Mouse (Mus musculus): ENCODE results near the gene Arfgap3. TPM values are rescaled to one million over a fixed set of nuclear protein-coding genes. Genes with fewer than 3 reads are reported as not detected.
"Not testable (repeated sequence)": the region's sequence is repeated elsewhere in the genome, so short reads cannot be mapped to it uniquely, and the experiment has no call there.

Arfgap3 gene
- polyA plus RNA-seq, 2 experiments: 10.1 to 15.3 TPM

DNA sequence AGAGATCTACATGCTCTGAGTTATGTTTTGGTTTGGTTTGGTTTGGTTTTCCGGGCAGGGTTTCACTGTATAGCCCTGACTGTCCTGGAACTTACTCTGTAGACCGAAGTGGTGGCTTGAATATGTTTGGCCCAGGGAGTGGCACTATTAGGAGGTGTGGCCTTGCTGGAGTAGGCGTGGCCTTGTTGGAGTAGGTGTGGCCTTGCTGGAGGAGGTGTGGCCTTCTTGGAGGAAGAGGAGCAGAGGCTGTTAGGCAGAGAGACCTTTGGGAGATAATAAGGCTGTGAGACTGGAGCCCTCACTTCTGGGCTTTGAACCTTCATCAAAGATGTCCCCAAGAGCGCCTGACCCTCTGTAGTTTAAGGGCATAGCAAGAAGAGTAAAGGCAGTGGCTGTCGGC is 71.5 kb downstream of the Arfgap3 start:
- Histone ChIP-seq H3K9me3 (ENCODE audit: control insufficient read depth, low read length) (no peaks in the 10 kb centered on the region), H3K27me3 (ENCODE audit: control insufficient read depth, insufficient read depth, low read length) (no peaks in the 10 kb centered on the region), H3K36me3 (replicated peaks; ENCODE audit: control insufficient read depth, insufficient read depth, low read depth) (no peaks in the 10 kb centered on the region), H3K4me2 (ENCODE audit: low read depth) (no peak overlapping the region), H3K9ac (replicated peaks) (no peak overlapping the region), H3K27ac (no peak overlapping the region), H3K4me1 (replicated peaks; ENCODE audit: control insufficient read depth in 2 of 2, insufficient read depth in 2 of 2, low read length in 1 of 2) (no peaks in the 10 kb centered on the region), H3K4me3 (ENCODE audit: insufficient read depth in 1 of 2, low read depth in 2 of 2, low read length in 2 of 2) (no peak overlapping the region)
- TF ChIP-seq CTCF (IDR thresholded peaks at IDR 0.05; ENCODE audit: low read depth) (no peak), EP300 (IDR thresholded peaks at IDR 0.05; ENCODE audit: low read depth) (no peak)
- ATAC-seq (ENCODE audit: insufficient read depth) (no peak), DNase-seq (ENCODE audit: low read depth in 3 of 3, low spot score in 3 of 3) (no peak)
- 65% methylated on average over 5 of the region's 5 CpGs for WGBS (ENCODE audit: insufficient replicate concordance)

DNA sequence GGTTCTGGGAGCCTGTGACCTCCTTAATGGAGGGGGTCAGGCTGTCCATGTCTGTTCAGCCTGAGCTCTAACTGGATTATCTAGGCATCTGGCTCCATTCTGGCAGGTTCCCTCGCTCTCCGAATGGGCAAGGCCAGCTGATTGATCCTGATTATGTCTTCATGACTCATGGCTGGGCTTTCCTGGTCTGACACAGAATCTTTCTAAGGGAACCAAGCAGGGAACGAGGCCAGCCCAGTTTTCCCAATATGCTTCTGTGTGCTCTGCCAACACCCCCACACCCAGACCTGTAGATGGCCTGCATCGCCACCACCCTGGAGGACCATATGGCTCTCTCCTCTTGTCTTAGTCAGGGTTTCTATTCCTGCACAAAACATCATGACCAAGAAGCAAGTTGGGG is 72.6 kb downstream of the Arfgap3 start:
- Histone ChIP-seq H3K27me3 (ENCODE audit: control insufficient read depth, insufficient read depth, low read length) (no peaks in the 10 kb centered on the region), H3K4me3 (ENCODE audit: insufficient read depth in 1 of 2, low read depth in 2 of 2, low read length in 2 of 2) (no peak overlapping the region), H3K36me3 (replicated peaks; ENCODE audit: control insufficient read depth, insufficient read depth, low read depth) (no peaks in the 10 kb centered on the region), H3K9me3 (ENCODE audit: control insufficient read depth, low read length) (no peaks in the 10 kb centered on the region), H3K27ac (no peak overlapping the region), H3K4me1 (replicated peaks; ENCODE audit: control insufficient read depth in 2 of 2, insufficient read depth in 2 of 2, low read length in 1 of 2) (no peaks in the 10 kb centered on the region), H3K4me2 (ENCODE audit: low read depth) (no peak overlapping the region), H3K9ac (replicated peaks) (no peak overlapping the region)
- ATAC-seq (ENCODE audit: insufficient read depth): no peak
- no peak for DNase-seq (ENCODE audit: low read depth in 3 of 3, low spot score in 3 of 3)
- no peak for TF ChIP-seq CTCF (IDR thresholded peaks at IDR 0.05; ENCODE audit: low read depth)
- TF ChIP-seq EP300 (IDR thresholded peaks at IDR 0.05; ENCODE audit: low read depth): no peak
- WGBS (ENCODE audit: insufficient replicate concordance): 77% methylated on average over 4 of the region's 4 CpGs

DNA sequence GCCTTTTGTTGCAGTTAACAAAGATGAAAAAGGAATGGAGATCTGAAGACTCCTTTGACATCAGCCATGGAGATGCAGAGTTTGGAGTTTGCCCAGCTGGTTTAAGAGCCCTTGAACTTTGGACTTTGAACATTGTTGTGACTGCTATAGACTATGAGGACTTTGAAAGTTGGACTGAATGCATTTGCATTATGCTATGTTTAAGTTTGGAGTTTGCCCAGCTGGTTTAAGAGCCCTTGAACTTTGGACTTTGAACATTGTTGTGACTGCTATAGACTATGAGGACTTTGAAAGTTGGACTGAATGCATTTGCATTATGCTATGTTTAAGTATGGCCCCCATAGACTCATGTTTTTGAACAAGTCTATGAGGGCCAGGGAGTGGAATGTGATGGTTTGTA is 75.8 kb downstream of the Arfgap3 start:
- not testable (repeated sequence) for H3K9me3 ChIP-seq (ENCODE audit: control insufficient read depth, low read length); DNase-seq (ENCODE audit: low read depth in 3 of 3, low spot score in 3 of 3); H3K27ac ChIP-seq

DNA sequence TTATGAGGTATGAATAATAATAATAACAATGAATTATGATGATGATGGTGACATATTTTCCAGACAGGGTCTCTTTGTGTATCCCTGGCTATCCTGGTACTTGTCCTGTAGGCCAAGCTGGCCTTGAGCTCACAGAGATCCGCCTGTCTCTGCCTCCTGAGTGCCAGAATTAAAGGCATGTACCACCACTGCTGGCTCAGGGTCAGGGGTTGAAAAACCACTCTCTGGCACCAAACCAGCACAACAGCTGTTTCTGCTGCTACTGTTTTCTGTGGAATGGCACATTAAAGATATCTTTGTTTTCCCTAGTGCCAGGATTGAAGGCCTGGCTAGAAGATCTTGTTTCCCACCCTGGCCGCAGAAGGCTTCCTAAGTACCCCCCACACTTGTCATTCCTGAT is 77.0 kb downstream of the Arfgap3 start:
- TF ChIP-seq EP300 (IDR thresholded peaks at IDR 0.05; ENCODE audit: low read depth): no peak
- TF ChIP-seq CTCF (IDR thresholded peaks at IDR 0.05; ENCODE audit: low read depth): no peak
- no peak for DNase-seq (ENCODE audit: low read depth in 3 of 3, low spot score in 3 of 3)
- Histone ChIP-seq H3K27me3 (ENCODE audit: control insufficient read depth, insufficient read depth, low read length) (no peaks in the 10 kb centered on the region), H3K4me3 (ENCODE audit: insufficient read depth in 1 of 2, low read depth in 2 of 2, low read length in 2 of 2) (no peak overlapping the region), H3K4me1 (replicated peaks; ENCODE audit: control insufficient read depth in 2 of 2, insufficient read depth in 2 of 2, low read length in 1 of 2) (no peaks in the 10 kb centered on the region), H3K9ac (replicated peaks) (no peak overlapping the region), H3K36me3 (replicated peaks; ENCODE audit: control insufficient read depth, insufficient read depth, low read depth) (no peaks in the 10 kb centered on the region), H3K4me2 (ENCODE audit: low read depth) (no peak overlapping the region), H3K27ac (no peak overlapping the region), H3K9me3 (ENCODE audit: control insufficient read depth, low read length) (no peaks in the 10 kb centered on the region)
- WGBS (ENCODE audit: insufficient replicate concordance): 60% methylated on average over 2 of the region's 2 CpGs
- no peak for ATAC-seq (ENCODE audit: insufficient read depth)

More for the DNA sequence above, 75.8 kb downstream of the Arfgap3 start:
- not testable (repeated sequence) for H3K27me3 ChIP-seq (ENCODE audit: control insufficient read depth, insufficient read depth, low read length); H3K4me3 ChIP-seq (ENCODE audit: insufficient read depth in 1 of 2, low read depth in 2 of 2, low read length in 2 of 2); H3K4me2 ChIP-seq (ENCODE audit: low read depth); H3K9ac ChIP-seq (replicated peaks); H3K36me3 ChIP-seq (replicated peaks; ENCODE audit: control insufficient read depth, insufficient read depth, low read depth); H3K4me1 ChIP-seq (replicated peaks; ENCODE audit: control insufficient read depth in 2 of 2, insufficient read depth in 2 of 2, low read length in 1 of 2); ATAC-seq (ENCODE audit: insufficient read depth)

DNA sequence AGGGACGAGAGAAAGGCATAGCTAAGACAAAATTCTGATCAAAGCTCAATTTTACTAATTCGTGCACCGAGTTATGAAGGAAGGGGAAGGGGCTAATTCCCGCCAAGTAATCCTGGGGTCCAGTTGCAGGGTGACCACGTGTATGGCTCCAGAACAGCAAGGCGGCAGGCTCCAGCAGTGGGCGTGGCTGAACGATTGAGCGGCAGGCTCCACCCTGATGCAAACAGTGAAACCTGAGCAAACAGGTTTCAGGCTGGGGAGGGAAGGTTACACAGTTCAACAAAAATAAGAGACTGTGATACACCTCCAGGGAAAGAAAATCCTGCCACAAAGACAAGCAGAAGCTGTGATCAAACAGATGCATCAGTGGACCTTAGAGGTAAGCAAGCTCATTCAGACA is 78.8 kb downstream of the Arfgap3 start:
- not testable (repeated sequence) for ATAC-seq (ENCODE audit: insufficient read depth); DNase-seq (ENCODE audit: low read depth in 3 of 3, low spot score in 3 of 3); H3K4me3 ChIP-seq (ENCODE audit: insufficient read depth in 1 of 2, low read depth in 2 of 2, low read length in 2 of 2); H3K4me2 ChIP-seq (ENCODE audit: low read depth); H3K27me3 ChIP-seq (ENCODE audit: control insufficient read depth, insufficient read depth, low read length); H3K9ac ChIP-seq (replicated peaks); H3K4me1 ChIP-seq (replicated peaks; ENCODE audit: control insufficient read depth in 2 of 2, insufficient read depth in 2 of 2, low read length in 1 of 2); H3K27ac ChIP-seq; H3K9me3 ChIP-seq (ENCODE audit: control insufficient read depth, low read length); H3K36me3 ChIP-seq (replicated peaks; ENCODE audit: control insufficient read depth, insufficient read depth, low read depth)
- WGBS (ENCODE audit: insufficient replicate concordance): 22% methylated on average over 9 of the region's 9 CpGs

DNA sequence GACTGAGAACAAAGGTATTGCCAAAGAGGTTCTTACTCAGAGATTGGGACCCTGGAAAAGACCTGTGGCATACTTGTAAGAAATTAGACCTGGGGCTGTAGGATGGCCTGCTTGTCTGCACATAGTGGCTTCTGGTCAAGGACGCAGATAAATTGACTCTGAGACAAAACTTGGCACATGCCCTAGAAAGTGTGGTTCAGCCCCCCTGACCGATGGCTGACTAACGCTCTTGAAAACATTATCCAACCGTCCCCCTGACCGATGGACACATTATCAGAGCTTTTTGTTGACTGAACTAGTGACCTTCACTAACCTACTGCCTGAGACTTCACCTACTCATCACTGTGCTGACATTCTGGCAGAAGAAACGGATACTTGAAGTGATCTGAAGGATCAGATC is 80.1 kb downstream of the Arfgap3 start:
- H3K4me3 ChIP-seq (ENCODE audit: insufficient read depth in 1 of 2, low read depth in 2 of 2, low read length in 2 of 2); H3K4me1 ChIP-seq (replicated peaks; ENCODE audit: control insufficient read depth in 2 of 2, insufficient read depth in 2 of 2, low read length in 1 of 2); H3K9ac ChIP-seq (replicated peaks); DNase-seq (ENCODE audit: low read depth in 3 of 3, low spot score in 3 of 3); H3K27ac ChIP-seq; ATAC-seq (ENCODE audit: insufficient read depth); H3K36me3 ChIP-seq (replicated peaks; ENCODE audit: control insufficient read depth, insufficient read depth, low read depth); H3K27me3 ChIP-seq (ENCODE audit: control insufficient read depth, insufficient read depth, low read length); H3K9me3 ChIP-seq (ENCODE audit: control insufficient read depth, low read length); H3K4me2 ChIP-seq (ENCODE audit: low read depth): not testable (repeated sequence)
- 70% methylated on average over 6 of the region's 6 CpGs for WGBS (ENCODE audit: insufficient replicate concordance)

DNA sequence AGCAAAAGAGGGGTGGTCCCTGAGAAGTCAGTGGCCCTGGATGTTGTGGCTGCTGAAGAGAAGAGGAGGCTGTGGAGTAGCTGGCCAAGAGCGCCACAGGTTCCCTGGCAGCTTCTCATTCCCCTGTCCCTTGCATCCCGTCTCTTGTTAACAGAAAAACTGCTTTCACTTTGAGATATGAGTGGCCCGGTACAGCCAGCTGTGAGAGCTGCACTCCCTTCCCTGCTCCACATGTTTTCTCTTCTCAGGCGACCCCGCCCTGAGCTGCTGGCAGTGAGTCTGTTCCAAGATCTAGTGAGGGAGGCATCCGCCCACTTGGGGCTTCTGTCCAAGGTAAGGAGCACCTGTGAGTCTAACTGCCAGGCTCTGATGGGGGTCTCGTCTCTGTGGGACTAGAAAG is 81.6 kb downstream of the Arfgap3 start:
- DNase-seq (ENCODE audit: low read depth in 3 of 3, low spot score in 3 of 3); H3K4me3 ChIP-seq (ENCODE audit: insufficient read depth in 1 of 2, low read depth in 2 of 2, low read length in 2 of 2); H3K9me3 ChIP-seq (ENCODE audit: control insufficient read depth, low read length); H3K36me3 ChIP-seq (replicated peaks; ENCODE audit: control insufficient read depth, insufficient read depth, low read depth); H3K4me1 ChIP-seq (replicated peaks; ENCODE audit: control insufficient read depth in 2 of 2, insufficient read depth in 2 of 2, low read length in 1 of 2); H3K4me2 ChIP-seq (ENCODE audit: low read depth); H3K27me3 ChIP-seq (ENCODE audit: control insufficient read depth, insufficient read depth, low read length); H3K9ac ChIP-seq (replicated peaks); H3K27ac ChIP-seq; ATAC-seq (ENCODE audit: insufficient read depth): not testable (repeated sequence)
- WGBS (ENCODE audit: insufficient replicate concordance): 34% methylated on average over 6 of the region's 7 CpGs

Data from liver, embryonic 14.5 days (tissue).